Mouse (Mus musculus) testis, postnatal 10 days (tissue): ENCODE measurements around the gene Serpina3a.
"Not testable (repeated sequence)": the region's sequence is repeated elsewhere in the genome, so short reads cannot be mapped to it uniquely, and the experiment has no call there.

ENCODE experiments used
- DNase-seq: peaks from one replicate; pipeline ENCODE4 v3.0.0; 2021; ENCODE audit warnings: low spot score

Serpina3a gene

GRCm38 (mm10) chr12:104112333-104112732 lies at the start of gene Serpina3a:
Gene Serpina3a (plus strand): TSS chr12:104112724.
- not testable (repeated sequence) for DNase-seq

- no peak for DNase-seq
Observed at GRCm38 (mm10) chr12:104064532-104064931, 48.0 kb upstream of the Serpina3a start.

GRCm38 (mm10) chr12:104064996-104065395 lies 47.5 kb upstream of the Serpina3a start:
- DNase-seq, result no peak

GRCm38 (mm10) chr12:104066241-104066640 lies 46.3 kb upstream of the Serpina3a start:
- peak; percentile 86 for DNase-seq

- peak; percentile 64 for DNase-seq
Observed at GRCm38 (mm10) chr12:104067549-104067948, 45.0 kb upstream of the Serpina3a start.

- DNase-seq, result peak; percentile 93
Observed at GRCm38 (mm10) chr12:104069620-104070019, 42.9 kb upstream of the Serpina3a start.

- DNase-seq, result no peak
Observed at GRCm38 (mm10) chr12:104071708-104072107, 40.8 kb upstream of the Serpina3a start.

- no peak for DNase-seq
Observed at GRCm38 (mm10) chr12:104072286-104072685, 40.2 kb upstream of the Serpina3a start.

GRCm38 (mm10) chr12:104090119-104090518 lies 22.4 kb upstream of the Serpina3a start:
- DNase-seq, result no peak

- DNase-seq, result no peak
Observed at GRCm38 (mm10) chr12:104091303-104091702, 21.2 kb upstream of the Serpina3a start.

GRCm38 (mm10) chr12:104100768-104101167 lies 11.8 kb upstream of the Serpina3a start, which contains the start of gene Serpina5:
Gene Serpina5 (plus strand): TSS chr12:104101113.
- no peak for DNase-seq

GRCm38 (mm10) chr12:104105847-104106246 lies 6.7 kb upstream of the Serpina3a start:
- no peak for DNase-seq

- no peak for DNase-seq
Observed at GRCm38 (mm10) chr12:104106919-104107318, 5.6 kb upstream of the Serpina3a start.

GRCm38 (mm10) chr12:104108507-104108906 lies 4.0 kb upstream of the Serpina3a start:
- no peak for DNase-seq

GRCm38 (mm10) chr12:104114921-104115579 lies 2.5 kb downstream of the Serpina3a start:
- DNase-seq, result no peak

GRCm38 (mm10) chr12:104123097-104123496 lies 10.6 kb downstream of the Serpina3a start:
- DNase-seq, result no peak

- DNase-seq, result no peak
Observed at GRCm38 (mm10) chr12:104123996-104124395, 11.5 kb downstream of the Serpina3a start.

GRCm38 (mm10) chr12:104125021-104125560 lies 12.6 kb downstream of the Serpina3a start:
- DNase-seq, result no peak

- DNase-seq, result no peak
Observed at GRCm38 (mm10) chr12:104127696-104128095, 15.2 kb downstream of the Serpina3a start, which contains the start of gene Serpina3b. Gene Serpina3b (plus strand): TSS chr12:104127996.

- no peak for DNase-seq
Observed at GRCm38 (mm10) chr12:104131041-104131440, 18.5 kb downstream of the Serpina3a start.

GRCm38 (mm10) chr12:104138216-104138615 lies 25.7 kb downstream of the Serpina3a start:
- peak; percentile 19 for DNase-seq

- no peak for DNase-seq
Observed at GRCm38 (mm10) chr12:104140543-104141103, 28.1 kb downstream of the Serpina3a start.

GRCm38 (mm10) chr12:104141506-104141905 lies 29.0 kb downstream of the Serpina3a start:
- no peak for DNase-seq
